Mouse (Mus musculus): ENCODE data around the gene Ugt1a1. TPM values are rescaled to one million over a fixed set of nuclear protein-coding genes. Genes with fewer than 3 reads are reported as not detected.
A peak's percentile ranks its signal among the peaks of the same experiment; 100 is the strongest.

Ugt1a1 gene
- polyA plus RNA-seq, 1 experiment from 2014 or later = 0.21 TPM

DNA sequence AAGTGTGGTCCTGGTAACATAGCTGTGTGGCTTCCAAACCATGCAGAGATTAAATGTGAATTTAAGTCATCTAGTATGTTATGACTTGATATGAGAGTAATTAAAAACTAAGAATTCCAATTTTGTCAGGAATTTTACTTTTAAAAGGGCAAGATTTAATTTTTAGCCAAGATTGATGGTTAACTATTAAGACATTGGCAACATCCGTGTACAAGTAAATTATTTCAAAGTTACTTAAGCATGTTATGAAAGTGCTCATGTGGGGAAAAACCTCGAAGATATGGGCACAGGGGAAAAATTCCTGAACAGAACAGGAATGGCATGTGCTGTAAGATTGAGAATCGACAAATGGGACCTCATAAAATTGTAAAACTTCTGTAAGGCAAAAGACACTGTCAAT lies 14.3 kb upstream of the Ugt1a1 start:
- 77% methylated on average over 3 of the region's 3 CpGs for WGBS
- no peak for TF ChIP-seq EP300 (IDR thresholded peaks at IDR 0.05)
- no peak for TF ChIP-seq CTCF (IDR thresholded peaks at IDR 0.05)
- ATAC-seq = no peak

DNA sequence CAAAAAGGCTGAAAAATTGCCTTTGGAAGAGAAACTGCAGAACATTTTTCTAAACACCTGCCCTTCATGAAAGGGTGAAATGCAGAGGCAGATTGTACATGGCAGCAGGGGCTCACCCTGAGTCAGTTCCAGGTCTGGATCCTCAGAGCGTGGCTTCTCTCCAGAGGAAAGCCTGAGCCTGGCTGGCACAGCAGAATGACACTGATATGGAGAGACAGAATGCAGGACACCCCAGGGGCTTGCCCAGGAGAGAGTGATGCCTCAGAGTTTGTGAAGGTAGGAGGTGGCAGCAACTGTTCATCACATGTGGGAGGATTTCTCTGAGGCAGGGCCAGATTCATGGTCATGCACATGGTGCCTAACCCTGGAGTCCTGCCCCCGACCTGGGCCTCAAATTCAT lies 11.8 kb upstream of the Ugt1a1 start:
- WGBS = 72% methylated on average over 2 of the region's 2 CpGs
- TF ChIP-seq EP300 (IDR thresholded peaks at IDR 0.05) = no peak
- TF ChIP-seq CTCF (IDR thresholded peaks at IDR 0.05) = no peak

More for the DNA sequence above, 14.3 kb upstream of the Ugt1a1 start:
- Histone ChIP-seq H3K9me3 (ENCODE audit: low read length) (no peaks in the 10 kb centered on the region), H3K9ac (replicated peaks; ENCODE audit: low read depth) (no peak overlapping the region), H3K27ac (ENCODE audit: low read length) (no peak overlapping the region), H3K4me2 (replicated peaks; ENCODE audit: low read depth, low read length) (no peak overlapping the region), H3K36me3 (ENCODE audit: insufficient read depth, low read length) (no peaks in the 10 kb centered on the region), H3K4me1 (ENCODE audit: insufficient read depth, low read depth, low read length) (no peaks in the 10 kb centered on the region), H3K27me3 (replicated peaks; ENCODE audit: insufficient read depth, low read length) (no peaks in the 10 kb centered on the region), H3K4me3 (ENCODE audit: low read depth, low read length) (no peak overlapping the region)
- no peak for DNase-seq (ENCODE audit: low spot score)

DNA sequence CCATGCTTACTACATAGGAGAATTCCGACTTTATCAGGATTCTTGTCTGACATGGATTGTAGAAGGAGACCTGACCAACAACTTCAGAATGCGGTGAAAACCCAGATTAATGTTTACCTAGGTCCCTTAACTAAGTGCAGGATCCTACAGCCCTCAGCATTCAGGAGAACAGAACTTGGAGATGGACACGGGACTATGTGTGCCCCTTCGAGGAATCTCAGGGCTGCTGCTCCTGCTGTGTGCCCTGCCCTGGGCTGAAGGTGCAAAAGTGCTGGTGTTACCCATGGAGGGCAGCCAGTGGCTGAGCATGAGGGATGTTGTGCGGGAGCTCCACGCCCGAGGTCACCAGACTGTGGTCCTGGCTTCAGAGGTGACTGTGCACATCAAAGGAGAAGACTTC lies 11.3 kb upstream of the Ugt1a1 start, which contains the start of gene Ugt1a2:
Ugt1a2 (plus strand) TSS at position 146 of the 400 bp plus-strand sequence.
- DNase-seq (ENCODE audit: low spot score) (no peak), ATAC-seq (no peak)
- Histone ChIP-seq H3K27me3 (replicated peaks; ENCODE audit: insufficient read depth, low read length) (no peaks in the 10 kb centered on the region), H3K4me2 (replicated peaks; ENCODE audit: low read depth, low read length) (no peak within 1 kb of the TSS), H3K36me3 (ENCODE audit: insufficient read depth, low read length) (no peaks in the 10 kb centered on the region), H3K27ac (ENCODE audit: low read length) (no peak within 1 kb of the TSS), H3K4me3 (ENCODE audit: low read depth, low read length) (no peak within 1 kb of the TSS), H3K9me3 (ENCODE audit: low read length) (no peaks in the 10 kb centered on the region), H3K9ac (replicated peaks; ENCODE audit: low read depth) (no peak within 1 kb of the TSS), H3K4me1 (ENCODE audit: insufficient read depth, low read depth, low read length) (no peaks in the 10 kb centered on the region)
- 63% methylated on average over 7 of the region's 7 CpGs for WGBS
- TF ChIP-seq EP300 (IDR thresholded peaks at IDR 0.05) = no peak

More for the DNA sequence above, 11.8 kb upstream of the Ugt1a1 start:
- H3K9me3 ChIP-seq (ENCODE audit: low read length) = no peaks in the 10 kb centered on the region
- no peak overlapping the region for H3K9ac ChIP-seq (replicated peaks; ENCODE audit: low read depth)
- no peak overlapping the region for H3K4me2 ChIP-seq (replicated peaks; ENCODE audit: low read depth, low read length)
- H3K4me1 ChIP-seq (ENCODE audit: insufficient read depth, low read depth, low read length) = no peaks in the 10 kb centered on the region
- no peak overlapping the region for H3K27ac ChIP-seq (ENCODE audit: low read length)
- no peaks in the 10 kb centered on the region for H3K27me3 ChIP-seq (replicated peaks; ENCODE audit: insufficient read depth, low read length)
- H3K4me3 ChIP-seq (ENCODE audit: low read depth, low read length) = no peak overlapping the region
- DNase-seq (ENCODE audit: low spot score) = no peak
- ATAC-seq = no peak
- no peaks in the 10 kb centered on the region for H3K36me3 ChIP-seq (ENCODE audit: insufficient read depth, low read length)

DNA sequence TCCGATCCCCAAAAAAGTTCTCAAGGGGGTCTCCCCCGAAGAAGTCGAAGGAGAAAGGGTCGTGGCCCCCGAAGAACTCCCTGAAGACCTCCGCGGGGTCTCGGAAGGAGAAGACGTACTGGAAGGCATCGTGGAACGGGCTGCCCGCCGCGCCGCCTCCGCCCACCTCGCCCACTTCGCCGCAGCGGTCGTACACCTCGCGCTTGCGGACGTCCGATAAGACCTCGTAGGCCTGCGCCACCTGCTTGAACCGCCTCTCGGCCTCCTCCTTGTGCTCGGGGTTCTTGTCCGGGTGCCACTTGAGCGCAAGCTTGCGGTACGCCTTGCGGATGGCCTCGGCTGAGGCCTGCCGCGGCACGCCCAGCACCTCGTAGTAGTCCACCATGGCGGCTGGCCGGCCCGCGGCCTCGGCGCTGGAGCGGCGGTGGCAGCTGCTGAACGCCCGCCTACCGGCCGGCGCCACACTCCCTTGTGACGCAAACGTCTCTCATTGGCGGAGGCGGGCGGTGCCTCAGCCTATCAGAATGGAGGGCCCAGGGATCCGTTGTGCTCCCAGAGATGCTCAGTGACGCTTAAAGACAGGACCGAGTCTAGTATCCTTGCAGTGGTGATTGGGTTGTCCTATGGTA lies 6.4 kb upstream of the Ugt1a1 start, which contains the start of gene Dnajb3:
Dnajb3 (minus strand) TSS at position 489 of the 629 bp plus-strand sequence.
- no peak within 1 kb of the TSS for H3K27ac ChIP-seq (ENCODE audit: low read length)
- no peak within 1 kb of the TSS for H3K9ac ChIP-seq (replicated peaks; ENCODE audit: low read depth)
- TF ChIP-seq CTCF (IDR thresholded peaks at IDR 0.05) = 0 out of 2 replicates have a peak, but pooled peaks have one; percentile 19
- no peak for TF ChIP-seq EP300 (IDR thresholded peaks at IDR 0.05)
- no peaks in the 10 kb centered on the region for H3K36me3 ChIP-seq (ENCODE audit: insufficient read depth, low read length)
- peak within 1 kb of the TSS; percentile 31 for H3K4me3 ChIP-seq (ENCODE audit: low read depth, low read length)
- H3K4me2 ChIP-seq (replicated peaks; ENCODE audit: low read depth, low read length) = peak within 1 kb of the TSS; percentile 75
- H3K4me1 ChIP-seq (ENCODE audit: insufficient read depth, low read depth, low read length) = no peaks in the 10 kb centered on the region
- ATAC-seq (peak; percentile 96), DNase-seq (ENCODE audit: low spot score) (peak; percentile 72)
- no peaks in the 10 kb centered on the region for H3K9me3 ChIP-seq (ENCODE audit: low read length)
- WGBS = 7% methylated on average over 46 of the region's 62 CpGs
- H3K27me3 ChIP-seq (replicated peaks; ENCODE audit: insufficient read depth, low read length) = no peaks in the 10 kb centered on the region

DNA sequence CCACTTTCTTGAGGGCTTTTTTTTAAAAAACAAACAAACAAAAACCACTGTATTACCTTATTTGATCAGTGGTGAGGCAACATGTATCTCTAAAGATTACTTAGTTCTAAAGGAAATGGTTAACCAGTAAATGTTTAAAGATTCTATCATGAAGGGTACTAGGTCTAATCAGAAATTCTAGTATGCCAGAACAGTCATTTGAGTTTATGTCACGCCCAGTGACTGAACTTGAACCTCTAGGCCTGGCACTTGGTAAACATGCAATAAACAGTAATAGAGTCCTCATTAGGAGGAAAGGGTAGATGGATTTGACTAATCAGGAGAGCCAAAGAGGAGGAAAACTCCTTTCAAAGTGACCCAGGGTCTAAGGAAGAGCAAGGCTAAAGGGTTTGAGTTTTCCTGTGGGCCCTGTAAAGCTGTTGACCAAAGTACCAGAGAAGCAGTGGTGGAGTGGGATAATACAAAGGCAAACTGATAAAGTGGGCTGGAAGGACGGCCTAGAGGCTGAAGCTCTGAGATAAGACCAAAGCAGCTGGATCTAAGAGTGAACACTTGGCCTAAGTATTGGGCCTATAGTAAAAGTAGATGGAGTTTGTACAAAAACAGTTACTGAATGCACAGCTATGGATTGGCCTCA lies 4.8 kb upstream of the Ugt1a1 start:
- DNase-seq (ENCODE audit: low spot score) = no peak

DNA sequence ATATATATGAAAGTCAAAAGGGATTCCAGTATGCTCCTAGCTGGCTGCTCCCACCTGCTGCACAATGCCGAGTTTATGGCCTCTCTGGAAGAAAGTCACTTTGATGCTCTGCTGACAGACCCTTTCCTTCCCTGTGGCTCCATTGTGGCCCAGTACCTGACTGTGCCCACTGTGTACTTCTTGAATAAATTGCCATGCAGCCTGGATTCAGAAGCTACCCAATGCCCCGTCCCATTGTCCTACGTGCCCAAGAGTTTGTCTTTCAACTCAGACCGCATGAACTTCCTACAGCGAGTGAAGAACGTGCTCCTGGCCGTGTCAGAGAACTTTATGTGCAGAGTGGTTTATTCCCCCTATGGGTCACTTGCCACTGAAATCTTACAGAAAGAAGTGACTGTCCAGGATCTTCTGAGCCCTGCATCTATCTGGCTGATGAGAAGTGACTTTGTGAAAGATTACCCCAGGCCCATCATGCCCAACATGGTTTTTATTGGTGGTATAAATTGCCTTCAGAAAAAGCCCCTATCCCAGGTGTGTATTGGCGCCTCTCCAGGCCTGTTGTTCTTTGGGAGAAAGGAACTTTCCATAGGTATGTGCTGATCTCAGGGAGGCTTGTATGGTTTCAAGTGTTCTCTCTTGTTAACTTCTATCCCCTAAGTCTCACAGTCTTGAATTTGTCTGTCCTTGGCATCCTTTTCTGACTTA lies 734 bp downstream of the Ugt1a1 start:
- H3K4me1 ChIP-seq (ENCODE audit: insufficient read depth, low read depth, low read length) = no peaks in the 10 kb centered on the region
- no peaks in the 10 kb centered on the region for H3K36me3 ChIP-seq (ENCODE audit: insufficient read depth, low read length)
- TF ChIP-seq CTCF (IDR thresholded peaks at IDR 0.05) (no peak), EP300 (IDR thresholded peaks at IDR 0.05) (no peak)
- no peak overlapping the region for H3K4me2 ChIP-seq (replicated peaks; ENCODE audit: low read depth, low read length)
- no peak overlapping the region for H3K9ac ChIP-seq (replicated peaks; ENCODE audit: low read depth)
- 60% methylated on average over 8 of the region's 8 CpGs for WGBS
- peaks cover 52% of the 10 kb centered on the region for H3K9me3 ChIP-seq (ENCODE audit: low read length)
- H3K27ac ChIP-seq (ENCODE audit: low read length) = no peak overlapping the region
- peak; percentile 11; the same call in 1 of the 2 replicates for ATAC-seq
- no peak overlapping the region for H3K4me3 ChIP-seq (ENCODE audit: low read depth, low read length)
- no peaks in the 10 kb centered on the region for H3K27me3 ChIP-seq (replicated peaks; ENCODE audit: insufficient read depth, low read length)
- peak; percentile 21 for DNase-seq (ENCODE audit: low spot score)

More for the DNA sequence above, 4.8 kb upstream of the Ugt1a1 start:
- peaks cover 5% of the 10 kb centered on the region for H3K9me3 ChIP-seq (ENCODE audit: low read length)
- H3K27ac ChIP-seq (ENCODE audit: low read length) = no peak overlapping the region
- H3K4me1 ChIP-seq (ENCODE audit: insufficient read depth, low read depth, low read length) = no peaks in the 10 kb centered on the region
- H3K9ac ChIP-seq (replicated peaks; ENCODE audit: low read depth) = no peak overlapping the region
- H3K4me2 ChIP-seq (replicated peaks; ENCODE audit: low read depth, low read length) = no peak overlapping the region
- no peak overlapping the region for H3K4me3 ChIP-seq (ENCODE audit: low read depth, low read length)
- WGBS = 59% methylated on average over 2 of the region's 2 CpGs
- no peaks in the 10 kb centered on the region for H3K27me3 ChIP-seq (replicated peaks; ENCODE audit: insufficient read depth, low read length)
- TF ChIP-seq CTCF (IDR thresholded peaks at IDR 0.05) = no peak
- no peak for TF ChIP-seq EP300 (IDR thresholded peaks at IDR 0.05)
- ATAC-seq = no peak
- no peaks in the 10 kb centered on the region for H3K36me3 ChIP-seq (ENCODE audit: insufficient read depth, low read length)

Data from lung, postnatal 0 days (tissue).